Comparison of ENCODE assay signal across 16 mouse cellular contexts in the genomic region with DNA sequence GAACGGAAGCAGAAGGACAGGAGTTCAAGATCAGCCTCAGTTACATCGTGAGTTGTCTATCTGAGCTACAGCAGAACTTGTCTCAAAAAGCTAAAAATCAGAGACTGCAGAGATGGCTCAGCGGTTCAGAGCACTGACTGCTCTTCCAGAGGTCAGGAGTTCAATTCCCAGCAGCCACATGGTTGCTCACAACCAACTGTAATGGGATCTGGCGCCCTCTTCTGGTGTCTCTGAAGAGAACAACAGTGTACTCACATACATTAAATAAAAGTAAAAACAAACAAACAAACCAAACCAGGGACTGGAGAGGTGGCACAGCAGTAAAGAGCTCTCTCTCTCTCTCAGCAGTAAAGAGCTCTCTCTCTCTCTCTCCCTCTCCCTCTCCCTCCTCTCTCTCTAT. TPM values are rescaled to one million over a fixed set of nuclear protein-coding genes. Genes with fewer than 3 reads are reported as not detected.
A peak's percentile ranks its signal among the peaks of the same experiment; 100 is the strongest.
DNase-seq lines count a peak whose midpoint lies in the region; ATAC-seq and TF ChIP-seq lines count a peak whose summit lies in the region.
"Had no signal": no experiment of that assay in that cellular context is flagged by ENCODE, and none has a peak within 500 bp of the region (broad histone marks: within the 10 kb centered on the region; RNA-seq: fewer than 3 reads in every experiment).

No protein-coding gene starts in this region.

- dilution Hi-C loops in CH12.LX (cut with MboI; ENCODE audit: extremely low pct_ligation_motif_present, extremely low pct_unique_long_range_greater_than_20kb, low sequenced_read_pairs) = no loop called here

- no peak overlapping the region for H3K4me3 ChIP-seq in intestine, postnatal 0 days (ENCODE audit: low read depth, low read length)
- no peak overlapping the region for H3K4me3 ChIP-seq in intestine, embryonic 15.5 days (replicated peaks)
- no peak overlapping the region for H3K4me3 ChIP-seq in CH12.LX (replicated peaks in 1 of 3; ENCODE audit: low read depth in 2 of 3, low read length in 2 of 3, poor library complexity in 1 of 3)
- no peak overlapping the region for H3K4me3 ChIP-seq in liver, adult 2 months (ENCODE audit: insufficient read depth, low read depth, low read length)
- H3K4me3 ChIP-seq: hindbrain, embryonic 13.5 days; limb, embryonic 15.5 days; midbrain, embryonic 12.5 days; neural tube, embryonic 12.5 days had no signal

- ATAC-seq in intestine, postnatal 0 days = no peak
- ATAC-seq in intestine, embryonic 15.5 days = no peak

- in situ Hi-C loops in CH12.LX (cut with MboI; ENCODE audit: low pct_ligation_motif_present, low pct_unique_long_range_greater_than_20kb, low sequenced_read_pairs) = no loop called here

- no peaks in the 10 kb centered on the region for H3K9me3 ChIP-seq in intestine, postnatal 0 days (ENCODE audit: control insufficient read depth)
- H3K9me3 ChIP-seq in intestine, embryonic 15.5 days = no peaks in the 10 kb centered on the region
- peaks cover 5% of the 10 kb centered on the region for H3K9me3 ChIP-seq in CH12.LX (replicated peaks; ENCODE audit: low read length)
- H3K9me3 ChIP-seq: hindbrain, embryonic 13.5 days; limb, embryonic 15.5 days; midbrain, embryonic 12.5 days; neural tube, embryonic 12.5 days had no signal

- H3K27ac ChIP-seq in intestine, postnatal 0 days (ENCODE audit: low read depth, low read length) = no peak overlapping the region
- no peak overlapping the region for H3K27ac ChIP-seq in intestine, embryonic 15.5 days
- no peak overlapping the region for H3K27ac ChIP-seq in CH12.LX (ENCODE audit: insufficient read depth, low read depth)
- no peak overlapping the region for H3K27ac ChIP-seq in liver, adult 2 months (replicated peaks; ENCODE audit: insufficient read depth, low read depth, low read length)
- H3K27ac ChIP-seq: hindbrain, embryonic 13.5 days; limb, embryonic 15.5 days; midbrain, embryonic 12.5 days; neural tube, embryonic 12.5 days had no signal

- H3K27me3 ChIP-seq in intestine, postnatal 0 days (replicated peaks; ENCODE audit: control insufficient read depth, insufficient read depth, low read length) = no peaks in the 10 kb centered on the region
- H3K27me3 ChIP-seq in intestine, embryonic 15.5 days (replicated peaks) = no peaks in the 10 kb centered on the region
- peaks cover 25% of the 10 kb centered on the region for H3K27me3 ChIP-seq in CH12.LX (replicated peaks)
- no peaks in the 10 kb centered on the region for H3K27me3 ChIP-seq in liver, adult 2 months (ENCODE audit: control insufficient read depth, insufficient read depth, low read length)
- H3K27me3 ChIP-seq: hindbrain, embryonic 13.5 days; limb, embryonic 15.5 days; midbrain, embryonic 12.5 days; neural tube, embryonic 12.5 days had no signal

- no peak; the same call in none of the 2 replicates for TF ChIP-seq RAD21 in CH12.LX (IDR thresholded peaks at IDR 0.05; ENCODE audit: low read depth, low read length)

- no peak for TF ChIP-seq EP300 in CH12.LX (IDR thresholded peaks at IDR 0.05; ENCODE audit: low read length)

- H3K36me3 ChIP-seq in intestine, postnatal 0 days (ENCODE audit: control insufficient read depth, insufficient read depth) = peaks cover 17% of the 10 kb centered on the region
- peaks cover 13% of the 10 kb centered on the region for H3K36me3 ChIP-seq in intestine, embryonic 15.5 days
- H3K36me3 ChIP-seq in CH12.LX (replicated peaks in 1 of 2; ENCODE audit: control insufficient read depth in 1 of 2, insufficient read depth in 1 of 2, low read length in 1 of 2) = peaks cover 18 to 40% of the 10 kb centered on the region in 2 experiments
- 0 out of 2 replicates have a peak, but pooled peaks cover 5% of the 10 kb centered on the region for H3K36me3 ChIP-seq in liver, adult 2 months (ENCODE audit: control insufficient read depth, insufficient read depth, low read length)

- H3K79me2 ChIP-seq in CH12.LX (replicated peaks; ENCODE audit: control insufficient read depth, extremely low read depth, insufficient read depth, poor library complexity, severe bottlenecking) = no peaks in the 10 kb centered on the region
- H3K79me2 ChIP-seq in liver, adult 2 months (ENCODE audit: control insufficient read depth, insufficient read depth, low read length) = no peaks in the 10 kb centered on the region

- peak; percentile 46 for TF ChIP-seq CTCF in intestine, postnatal 0 days (IDR thresholded peaks at IDR 0.05; ENCODE audit: low read depth)
- peak; percentile 20 to 40; a peak in 1 of 4 replicates for TF ChIP-seq CTCF in CH12.LX (conservative IDR thresholded peaks at IDR 0.05 in 1 of 2, IDR thresholded peaks at IDR 0.05 in 1 of 2; ENCODE audit: low read depth in 2 of 2, low read length in 2 of 2)
- TF ChIP-seq CTCF in liver, adult 2 months (IDR thresholded peaks at IDR 0.05; ENCODE audit: low read depth, low read length) = 0 out of 2 replicates have a peak, but pooled peaks have one; percentile 10

- WGBS in intestine, postnatal 0 days = 75% methylated on average over 4 of the region's 4 CpGs
- 77% methylated on average over 4 of the region's 4 CpGs for WGBS in intestine, embryonic 15.5 days
- 82% methylated on average over 4 of the region's 4 CpGs for WGBS in liver, adult 2 months

- H3K4me2 ChIP-seq in intestine, postnatal 0 days (replicated peaks; ENCODE audit: low read depth) = no peak overlapping the region
- no peak overlapping the region for H3K4me2 ChIP-seq in intestine, embryonic 15.5 days (replicated peaks)
- H3K4me2 ChIP-seq in CH12.LX (ENCODE audit: insufficient read depth, low read depth, poor library complexity, severe bottlenecking) = no peak overlapping the region
- H3K4me2 ChIP-seq: heart, embryonic 11.5 days; hindbrain, embryonic 13.5 days; limb, embryonic 15.5 days; midbrain, embryonic 12.5 days; neural tube, embryonic 12.5 days had no signal

- H3K9ac ChIP-seq in intestine, postnatal 0 days (ENCODE audit: low read depth, low read length) = no peak overlapping the region
- H3K9ac ChIP-seq in intestine, embryonic 15.5 days = no peak overlapping the region
- no peak overlapping the region for H3K9ac ChIP-seq in CH12.LX (ENCODE audit: insufficient read depth, low read depth)
- H3K9ac ChIP-seq in liver, adult 2 months (ENCODE audit: low read depth, low read length) = no peak overlapping the region
- H3K9ac ChIP-seq: hindbrain, embryonic 13.5 days; limb, embryonic 15.5 days; midbrain, embryonic 12.5 days; neural tube, embryonic 12.5 days had no signal

- peaks cover 4% of the 10 kb centered on the region; the same call in 1 of the 2 replicates for H3K4me1 ChIP-seq in intestine, postnatal 0 days (replicated peaks; ENCODE audit: control insufficient read depth, insufficient read depth, low read length)
- no peaks in the 10 kb centered on the region; the same call in 1 of the 2 replicates for H3K4me1 ChIP-seq in intestine, embryonic 15.5 days (replicated peaks)
- H3K4me1 ChIP-seq in CH12.LX (ENCODE audit: control insufficient read depth in 1 of 2, insufficient read depth in 2 of 2) = no peaks in the 10 kb centered on the region
- H3K4me1 ChIP-seq in liver, adult 2 months (ENCODE audit: control insufficient read depth, insufficient read depth, low read length) = no peaks in the 10 kb centered on the region
- H3K4me1 ChIP-seq: hindbrain, embryonic 13.5 days; limb, embryonic 15.5 days; midbrain, embryonic 12.5 days; neural tube, embryonic 12.5 days had no signal

- DNase-seq in 3T3-L1 (ENCODE audit: low read depth, low spot score) = peak; percentile 23
- DNase-seq in CH12.LX (ENCODE audit: extremely low read depth) = no peak
- no peak for DNase-seq in liver, adult 2 months (ENCODE audit: extremely low read depth, low read depth, low spot score)
- DNase-seq in adrenal gland, postnatal 36 days = no peak
- no peak for DNase-seq in right cerebral cortex, postnatal 25 days
- DNase-seq in frontal cortex, postnatal 10 days (ENCODE audit: low spot score in 2 of 2) = no peak
- DNase-seq: adrenal gland, postnatal 14 days; cerebellum, adult 2 months; kidney, postnatal 10 days had no signal

- no peak for TF ChIP-seq POLR2A in CH12.LX (IDR thresholded peaks at IDR 0.05; ENCODE audit: low read depth, low read length)
- TF ChIP-seq POLR2A in liver, adult 2 months (IDR thresholded peaks at IDR 0.05; ENCODE audit: extremely low read depth, insufficient read depth, low read length) = no peak

RNA-seq across cellular contexts. Expression of a gene that starts 20.1 kb away (rescaled TPM):
- polyA plus RNA-seq in intestine, postnatal 0 days (2015; fragmentation: Nextera tagmentation; extraction: Ambion mirVana) = 13.2 and 14.7 TPM in 2 replicates
- polyA plus RNA-seq in intestine, embryonic 15.5 days (2015; fragmentation: Nextera tagmentation; extraction: Ambion mirVana) = 28.5 and 28.6 TPM in 2 replicates
- 26.1 and 27.7 TPM in 2 replicates for total RNA-seq in CH12.LX (2012; rRNA removed)
- 18.1 and 18.6 TPM in 2 replicates for total RNA-seq in CH12.LX (2014; rRNA removed)
- 22.2 and 22.8 TPM in 2 replicates for polyA plus RNA-seq in CH12.LX (2012; ENCODE audit: insufficient read length, low read depth)
- 8.9 and 10.3 TPM in 2 replicates for total RNA-seq in liver, adult 2 months (2014; rRNA removed)
- 15.8 and 19.6 TPM in 2 replicates for polyA plus RNA-seq in liver, adult 2 months (2012; rRNA removed)
- 10 to 100 TPM; 36.7 to 51.5 TPM for total RNA-seq in adrenal gland, postnatal 36 days (2021)

RNA-seq across cellular contexts. Expression of a gene that starts 20.5 kb away (rescaled TPM):
- polyA plus RNA-seq in intestine, postnatal 0 days (2015; fragmentation: Nextera tagmentation; extraction: Ambion mirVana) = 32.0 and 33.8 TPM in 2 replicates
- polyA plus RNA-seq in intestine, embryonic 15.5 days (2015; fragmentation: Nextera tagmentation; extraction: Ambion mirVana) = 37.0 and 42.7 TPM in 2 replicates
- total RNA-seq in CH12.LX (2012; rRNA removed) (34.9 and 43.7 TPM in 2 replicates), CH12.LX (2014; rRNA removed) (38.8 and 40.5 TPM in 2 replicates)
- 27.4 and 31.2 TPM in 2 replicates for polyA plus RNA-seq in CH12.LX (2012; ENCODE audit: insufficient read length, low read depth)
- total RNA-seq in liver, adult 2 months (2014; rRNA removed) = 20.7 and 23.8 TPM in 2 replicates
- 14.9 and 18.6 TPM in 2 replicates for polyA plus RNA-seq in liver, adult 2 months (2012; rRNA removed)
- 10 to 100 TPM; 44.9 to 48.9 TPM for total RNA-seq in adrenal gland, postnatal 36 days (2021)

RNA-seq across cellular contexts. Expression of a gene that starts 28.2 kb away (rescaled TPM):
- polyA plus RNA-seq in intestine, postnatal 0 days (2015; fragmentation: Nextera tagmentation; extraction: Ambion mirVana) = 1,454 and 1,717 TPM in 2 replicates
- polyA plus RNA-seq in intestine, embryonic 15.5 days (2015; fragmentation: Nextera tagmentation; extraction: Ambion mirVana) = 874 and 977 TPM in 2 replicates
- total RNA-seq in CH12.LX (2012; rRNA removed) (not detected in 2 replicates), CH12.LX (2014; rRNA removed) (not detected in 2 replicates)
- not detected in 2 replicates for polyA plus RNA-seq in CH12.LX (2012; ENCODE audit: insufficient read length, low read depth)
- not detected in 2 replicates for total RNA-seq in liver, adult 2 months (2014; rRNA removed)
- 2.6 and 4.0 TPM in 2 replicates for polyA plus RNA-seq in liver, adult 2 months (2012; rRNA removed)
- total RNA-seq in adrenal gland, postnatal 36 days (2021) = not detected
- total RNA-seq: adrenal gland, postnatal 14 days had no signal
- polyA plus RNA-seq: heart, embryonic 11.5 days; hindbrain, embryonic 13.5 days; limb, embryonic 15.5 days; midbrain, embryonic 12.5 days; neural tube, embryonic 12.5 days had no signal

RNA-seq across cellular contexts. Expression of a gene that starts 43.8 kb away (rescaled TPM):
- 3.9 and 4.7 TPM in 2 replicates for polyA plus RNA-seq in intestine, postnatal 0 days (2015; fragmentation: Nextera tagmentation; extraction: Ambion mirVana)
- polyA plus RNA-seq in intestine, embryonic 15.5 days (2015; fragmentation: Nextera tagmentation; extraction: Ambion mirVana) = 22.1 and 23.6 TPM in 2 replicates
- total RNA-seq in CH12.LX (2012; rRNA removed) (14.7 and 18.7 TPM in 2 replicates), CH12.LX (2014; rRNA removed) (13.1 and 14.2 TPM in 2 replicates)
- polyA plus RNA-seq in CH12.LX (2012; ENCODE audit: insufficient read length, low read depth) = 17.6 and 17.7 TPM in 2 replicates
- total RNA-seq in liver, adult 2 months (2014; rRNA removed) = 2.3 and 3.0 TPM in 2 replicates
- 5.9 and 8.9 TPM in 2 replicates for polyA plus RNA-seq in liver, adult 2 months (2012; rRNA removed)
- 10 to 100 TPM in 1 of 2 experiments, 1 to 10 TPM in 1; 7.7 to 10.9 TPM for total RNA-seq in adrenal gland, postnatal 36 days (2021)

Comparison
In these comparisons a context has a peak if more than half of its experiments do, and no peak if none do; other contexts are left out.
1. RNA of a gene that starts 28.2 kb away (polyA plus RNA-seq): 1,454 to 1,717 TPM in intestine, postnatal 0 days and 874 to 977 TPM in intestine, embryonic 15.5 days; 2.6 to 4.0 TPM in liver, adult 2 months and not detected in CH12.LX; every median in the first group is over 100 times any median in the second.
2. Peak in every context shown above with its lines, with median percentiles within 50 percentile points of each other: CTCF ChIP-seq.